Mouse (Mus musculus) kidney, embryonic 14.5 days (tissue): ENCODE measurements around the gene Stat5a. TPM values are rescaled to one million over a fixed set of nuclear protein-coding genes. Genes with fewer than 3 reads are reported as not detected.

Source experiments
- ATAC-seq: fragments of 200-750 bp; cut with Nextera tagmentation; 2 replicates; pipeline ENCODE4 v1.8.0; 2017; ENCODE audit warnings: moderate number of reproducible peaks, mild to moderate bottlenecking, moderate TSS enrichment, moderate library complexity; ENCODE audit not compliant: low FRiP score, low TSS enrichment
- H3K27ac ChIP-seq: fragments of 300-500 bp; sonication (generic); 2 replicates; pipeline ENCODE4 v1.5.1; 2014; ENCODE audit warnings: low read depth, mild to moderate bottlenecking, low read length, moderate library complexity, mixed read lengths
- H3K27me3 ChIP-seq: fragments of 300-500 bp; sonication (generic); 2 replicates; pipeline ENCODE4 v1.6.1; 2014; ENCODE audit warnings: mild to moderate bottlenecking, low read length; ENCODE audit not compliant: control insufficient read depth, insufficient read depth
- H3K36me3 ChIP-seq: fragments of 300-500 bp; sonication (generic); 2 replicates; pipeline ENCODE4 v1.6.1; 2014; ENCODE audit warnings: low read length, mixed read lengths; ENCODE audit not compliant: control insufficient read depth, insufficient read depth
- H3K4me1 ChIP-seq: fragments of 300-500 bp; sonication (generic); 2 replicates; pipeline ENCODE4 v1.6.1; 2014; ENCODE audit warnings: low read length, mixed read lengths; ENCODE audit not compliant: control insufficient read depth, insufficient read depth
- H3K4me2 ChIP-seq: fragments of 300-500 bp; sonication (generic); replicated peaks from 2 replicates; pipeline ENCODE4 v1.6.1; 2014; ENCODE audit warnings: low read depth, mild to moderate bottlenecking, low read length
- H3K4me3 ChIP-seq: fragments of 300-500 bp; sonication (generic); 2 replicates; pipeline ENCODE4 v1.5.1; 2014; ENCODE audit warnings: mild to moderate bottlenecking, low read length
- H3K9ac ChIP-seq: fragments of 300-500 bp; sonication (generic); 2 replicates; pipeline ENCODE4 v1.6.1; 2014; ENCODE audit warnings: low read depth, mild to moderate bottlenecking, low read length, moderate library complexity
- H3K9me3 ChIP-seq: fragments of 300-500 bp; sonication (generic); 2 replicates; pipeline ENCODE4 v1.6.1; 2016; ENCODE audit warnings: low read length; ENCODE audit not compliant: control insufficient read depth
- WGBS: fragments of 180-500 bp; shearing (Covaris S2); extraction: QIAGEN DNeasy Blood & Tissue Kit; methylation state at CpG from one replicate; pipeline ENCODE4 v1.1.7; 2014; 5-methylcytosine and 5-hydroxymethylcytosine counted together
- polyA plus RNA-seq: library from polyadenylated mRNA; unstranded; fragments of >200 nt; fragmentation: Nextera tagmentation; extraction: Ambion mirVana; gene quantifications from 2 replicates; pipeline ENCODE4 v1.2.1, GENCODE M21; 2014

Stat5a gene
- polyA plus RNA-seq, 1 experiment from 2014 or later: 3.0 TPM

DNA sequence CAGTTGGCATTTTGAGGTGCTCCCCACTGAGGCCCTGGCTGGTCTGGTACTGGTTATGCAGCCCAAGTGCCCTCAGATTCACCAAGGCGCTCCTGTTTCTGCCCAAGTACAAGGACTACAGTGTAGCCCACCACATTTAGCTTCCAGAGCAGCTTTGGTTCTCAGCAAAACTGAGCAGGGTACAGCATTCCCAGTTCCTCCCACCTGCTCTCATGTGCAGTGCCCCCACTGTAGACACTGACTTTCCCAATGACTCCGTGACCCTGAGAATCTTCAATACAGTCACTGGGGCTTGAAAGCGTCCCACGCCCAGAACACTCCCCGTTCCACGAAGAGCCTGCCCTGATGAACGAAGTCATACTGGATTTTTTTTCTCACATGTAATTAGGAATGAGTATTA lies 71.5 kb downstream of the Stat5a start:
- no peak for ATAC-seq
- Histone ChIP-seq H3K27me3 (no peaks in the 10 kb centered on the region), H3K36me3 (no peaks in the 10 kb centered on the region), H3K27ac (no peak overlapping the region), H3K4me2 (no peak overlapping the region), H3K9me3 (no peaks in the 10 kb centered on the region), H3K4me1 (0 out of 2 replicates have a peak, but pooled peaks cover 12% of the 10 kb centered on the region), H3K9ac (no peak overlapping the region), H3K4me3 (no peak overlapping the region)
- 52% methylated on average over 7 of the region's 7 CpGs for WGBS

DNA sequence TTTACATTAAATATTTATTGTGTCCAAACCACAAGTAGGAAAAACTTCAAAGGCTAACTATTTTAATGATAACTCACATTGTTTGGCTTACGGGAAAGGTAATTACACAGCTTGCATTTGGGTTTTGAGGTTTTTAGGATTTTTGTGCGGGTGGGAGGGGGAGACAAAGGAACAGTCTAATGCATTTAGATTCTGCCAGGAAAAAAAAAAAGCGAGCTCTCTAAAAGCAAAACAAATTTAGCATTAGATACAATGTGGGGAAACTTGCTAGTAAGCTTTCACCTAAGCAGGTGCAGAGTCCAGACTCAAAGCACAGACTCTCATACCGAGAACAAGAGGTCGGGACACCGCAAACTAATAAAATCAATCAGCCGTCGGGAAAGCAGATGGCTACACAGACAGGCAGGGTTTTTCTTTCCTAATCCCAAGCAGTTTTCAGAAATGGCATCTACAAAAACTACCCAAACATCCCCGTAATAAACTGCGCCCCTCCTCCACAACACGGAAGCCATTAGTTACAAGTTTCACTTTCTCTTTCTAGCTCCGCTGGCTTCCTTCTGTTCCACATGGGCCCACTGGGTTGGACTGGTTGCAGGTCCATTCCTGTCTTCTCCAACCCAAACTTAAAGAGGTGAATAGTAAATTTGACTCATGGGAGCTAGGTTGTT lies 72.2 kb downstream of the Stat5a start:
- ATAC-seq: no peak
- Histone ChIP-seq H3K9ac (no peak overlapping the region), H3K27me3 (no peaks in the 10 kb centered on the region), H3K27ac (peak overlapping the region; percentile 24; the same call in 1 of the 2 replicates), H3K36me3 (no peaks in the 10 kb centered on the region), H3K9me3 (no peaks in the 10 kb centered on the region), H3K4me1 (0 out of 2 replicates have a peak, but pooled peaks cover 12% of the 10 kb centered on the region), H3K4me3 (peak overlapping the region; percentile 24; the same call in 1 of the 2 replicates), H3K4me2 (peak overlapping the region; percentile 31)
- 40% methylated on average over 12 of the region's 12 CpGs for WGBS

Other genes starting within 250 kb of the Stat5a start
- gene Nkiras2, start 240.1 kb upstream of the Stat5a start, polyA plus RNA-seq: 63.6 and 67.6 TPM in 2 replicates
- 86.2 and 126 TPM in 2 replicates for gene Dnajc7, start 239.2 kb upstream of the Stat5a start, polyA plus RNA-seq
- gene Zfp385c, start 166.9 kb upstream of the Stat5a start, polyA plus RNA-seq: 0.40 and 0.50 TPM in 2 replicates
- 3.2 TPM in 2 replicates for gene Dhx58, start 155.1 kb upstream of the Stat5a start, polyA plus RNA-seq
- 44.3 and 74.5 TPM in 2 replicates for gene Kat2a, start 146.9 kb upstream of the Stat5a start, polyA plus RNA-seq
- 0.47 TPM in 1 of 2 replicates, not detected in the other for gene Hspb9, start 145.5 kb upstream of the Stat5a start, polyA plus RNA-seq
- gene Rab5c, start 121.1 kb upstream of the Stat5a start, polyA plus RNA-seq: 46.8 and 92.8 TPM in 2 replicates
- gene Kcnh4, start 99.4 kb upstream of the Stat5a start, polyA plus RNA-seq: 0.07 TPM in 1 of 2 replicates, not detected in the other
- not detected in 2 replicates for gene Hcrt, start 96.4 kb upstream of the Stat5a start, polyA plus RNA-seq
- gene Ghdc, start 88.4 kb upstream of the Stat5a start, polyA plus RNA-seq: 3.6 and 4.5 TPM in 2 replicates
- 12.7 and 19.8 TPM in 2 replicates for gene Stat5b, start 8.6 kb upstream of the Stat5a start, polyA plus RNA-seq
- 25.3 and 40.0 TPM in 2 replicates for gene Stat3, start 80.2 kb downstream of the Stat5a start, polyA plus RNA-seq
- gene Cavin1, start 111.5 kb downstream of the Stat5a start, polyA plus RNA-seq: 40.7 and 45.1 TPM in 2 replicates
- 29.2 and 38.8 TPM in 2 replicates for gene Atp6v0a1, start 150.1 kb downstream of the Stat5a start, polyA plus RNA-seq
- 7.0 and 11.5 TPM in 2 replicates for gene Naglu, start 210.7 kb downstream of the Stat5a start, polyA plus RNA-seq
- gene Hsd17b1, start 219.1 kb downstream of the Stat5a start, polyA plus RNA-seq: 0.16 TPM in 1 of 2 replicates, not detected in the other
- gene Coasy, start 223.2 kb downstream of the Stat5a start, polyA plus RNA-seq: 42.0 and 44.9 TPM in 2 replicates
- 39.7 and 48.7 TPM in 2 replicates for gene Mlx, start 227.9 kb downstream of the Stat5a start, polyA plus RNA-seq
- gene Psmc3ip, start 236.1 kb downstream of the Stat5a start, polyA plus RNA-seq: 52.0 and 61.8 TPM in 2 replicates